Comparison of ENCODE assay signal across 10 mouse cellular contexts in genomic region chr4:138339963-138340362, GRCm38 (mm10). TPM values are rescaled to one million over a fixed set of nuclear protein-coding genes. Genes with fewer than 3 reads are reported as not detected.
A peak's percentile ranks its signal among the peaks of the same experiment; 100 is the strongest.
DNase-seq lines count a peak whose midpoint lies in the region; ATAC-seq lines count a peak whose summit lies in the region.
"Had no signal": no experiment of that assay in that cellular context is flagged by ENCODE, and none has a peak within 500 bp of the region (broad histone marks: within the 10 kb centered on the region; RNA-seq: fewer than 3 reads in every experiment).

No protein-coding gene starts in this region.

- intact Hi-C loops in heart, postnatal 10 days (cut with DNase I): no loop called here

- H3K9me3 ChIP-seq in heart, embryonic 12.5 days (replicated peaks): no peaks in the 10 kb centered on the region
- H3K9me3 ChIP-seq: midbrain, embryonic 12.5 days had no signal

- no peak overlapping the region for H3K27ac ChIP-seq in heart, embryonic 12.5 days (ENCODE audit: poor library complexity, severe bottlenecking)
- H3K27ac ChIP-seq: midbrain, embryonic 12.5 days had no signal

- H3K27me3 ChIP-seq in heart, embryonic 12.5 days (replicated peaks): no peaks in the 10 kb centered on the region
- H3K27me3 ChIP-seq in splenic B cell, adult 2 months (ENCODE audit: control insufficient read depth, insufficient read depth, low read length, poor library complexity, severe bottlenecking): no peaks in the 10 kb centered on the region

- H3K9ac ChIP-seq in heart, embryonic 12.5 days: no peak overlapping the region
- H3K9ac ChIP-seq: midbrain, embryonic 12.5 days had no signal

- 39% methylated on average over 4 of the region's 4 CpGs for WGBS in heart, embryonic 12.5 days

- ATAC-seq in heart, embryonic 12.5 days (ENCODE audit: insufficient number of reproducible peaks, low FRiP score): no peak

- H3K4me1 ChIP-seq in heart, embryonic 12.5 days (replicated peaks): peaks cover 26% of the 10 kb centered on the region
- H3K4me1 ChIP-seq: midbrain, embryonic 12.5 days had no signal

- no peak overlapping the region for H3K4me3 ChIP-seq in heart, embryonic 12.5 days
- H3K4me3 ChIP-seq: midbrain, embryonic 12.5 days had no signal

- DNase-seq in heart, postnatal 10 days: peak; percentile 40 to 66
- DNase-seq in right cerebral cortex, postnatal 4 days: peak; percentile 59
- DNase-seq in right cerebral cortex, adult 18-20 months: no peak
- DNase-seq in cerebellum, adult 9-10 months: peak; percentile 74
- peak; percentile 61 to 80 for DNase-seq in kidney, postnatal 25 days
- DNase-seq in splenic B cell, adult 2 months (ENCODE audit: low read depth, low spot score): peak; percentile 47
- DNase-seq in right cerebral cortex, postnatal 10 days (ENCODE audit: low spot score in 2 of 2): no peak

- H3K36me3 ChIP-seq in heart, embryonic 12.5 days: no peaks in the 10 kb centered on the region
- H3K36me3 ChIP-seq in splenic B cell, adult 2 months (ENCODE audit: control insufficient read depth, insufficient read depth, low read length, poor library complexity, severe bottlenecking): no peaks in the 10 kb centered on the region
- H3K36me3 ChIP-seq: midbrain, embryonic 12.5 days had no signal

- no peak overlapping the region for H3K4me2 ChIP-seq in heart, embryonic 12.5 days
- H3K4me2 ChIP-seq: midbrain, embryonic 12.5 days had no signal

RNA-seq across cellular contexts. Expression of gene Pink1, which starts 13.9 kb away (rescaled TPM):
- 100 to 1,000 TPM; 272 to 301 TPM for total RNA-seq in heart, postnatal 10 days (2021)
- polyA plus RNA-seq in heart, embryonic 12.5 days (2016; fragmentation: Nextera tagmentation; extraction: Ambion mirVana): 72.6 and 78.6 TPM in 2 replicates

RNA-seq across cellular contexts. Expression of gene Cda, which starts 27.8 kb away (rescaled TPM):
- 1 to 10 TPM; 4.5 to 6.7 TPM for total RNA-seq in heart, postnatal 10 days (2021)
- polyA plus RNA-seq in heart, embryonic 12.5 days (2016; fragmentation: Nextera tagmentation; extraction: Ambion mirVana): 9.3 and 10.9 TPM in 2 replicates

RNA-seq across cellular contexts. Expression of gene Ddost, which starts 35.4 kb away (rescaled TPM):
- total RNA-seq in heart, postnatal 10 days (2021): 10 to 100 TPM; 87.3 to 89.2 TPM
- polyA plus RNA-seq in heart, embryonic 12.5 days (2016; fragmentation: Nextera tagmentation; extraction: Ambion mirVana): 316 and 318 TPM in 2 replicates

RNA-seq across cellular contexts. Expression of gene Fam43b, which starts 56.4 kb away (rescaled TPM):
- not detected for total RNA-seq in heart, postnatal 10 days (2021)
- 0.06 TPM in 1 of 2 replicates, not detected in the other for polyA plus RNA-seq in heart, embryonic 12.5 days (2016; fragmentation: Nextera tagmentation; extraction: Ambion mirVana)
- total RNA-seq: heart, postnatal 36 days had no signal

Comparison
In these comparisons a context has a peak if more than half of its experiments do, and no peak if none do; other contexts are left out.
1. DNase-seq: peak in heart, postnatal 10 days (2 of 2), right cerebral cortex, postnatal 4 days (single experiment), cerebellum, adult 9-10 months (single experiment), kidney, postnatal 25 days (2 of 2) and splenic B cell, adult 2 months (single experiment); none in right cerebral cortex, adult 18-20 months (single experiment) and right cerebral cortex, postnatal 10 days (0 of 2).